Mouse (Mus musculus) kidney, adult 2 months (tissue): ENCODE measurements around the gene Gps2.

ENCODE experiments used
- CTCF ChIP-seq: fragments of 200-500 bp; conservative IDR thresholded peaks from 2 replicates; pipeline ENCODE4 v1.5.1; 2011; ENCODE audit warnings: low read depth, mild to moderate bottlenecking, control low read depth, low read length, moderate library complexity, mixed read lengths; ENCODE audit not compliant: insufficient read depth, insufficient read length
- POLR2A ChIP-seq: fragments of 200-500 bp; IDR thresholded peaks from one replicate; pipeline ENCODE4 v1.6.1; 2011; ENCODE audit warnings: low read depth, low read length, control low read depth

- TF ChIP-seq CTCF: no peak
- TF ChIP-seq POLR2A: no peak
Observed at GRCm38 (mm10) chr11:69964650-69965270, 51.1 kb downstream of the Gps2 start, which contains the start of gene Cldn7.
